Mouse (Mus musculus) cerebellum, postnatal 10 days (tissue): ENCODE measurements at regions not wholly inside any gene's neighbourhood (a gene's known extent, or its start where the extent isn't known, plus 50 kb on each side); places are given as distances from the start of the nearest gene placed in this dataset.

Experiments
- DNase-seq, 2 experiments: peaks; one replicate each; pipeline ENCODE4 v3.0.0; 2021; ENCODE audit warnings: mixed read lengths in 2 of 2

DNA sequence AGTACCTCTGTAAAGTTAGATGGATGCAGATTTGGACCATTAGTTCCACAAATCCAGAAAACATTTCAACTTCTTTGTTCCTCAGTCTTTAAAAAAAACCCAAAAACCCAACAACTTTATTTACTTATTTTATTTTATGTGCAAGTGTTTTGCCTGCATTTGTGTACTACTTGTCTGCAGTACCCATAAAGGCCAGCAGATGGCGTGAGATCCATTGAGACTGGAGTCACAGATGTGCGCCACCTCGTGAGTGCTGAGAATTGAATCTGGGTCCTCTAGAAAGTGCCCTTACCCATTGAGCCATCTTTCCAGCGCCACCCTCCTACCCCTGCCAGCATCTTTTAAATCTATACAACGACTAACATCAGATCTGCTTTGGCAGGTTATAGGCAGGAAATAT is 53.0 kb downstream of the Gm12689 start:
- peak in 1 of 2 experiments; percentile 25 for DNase-seq

DNA sequence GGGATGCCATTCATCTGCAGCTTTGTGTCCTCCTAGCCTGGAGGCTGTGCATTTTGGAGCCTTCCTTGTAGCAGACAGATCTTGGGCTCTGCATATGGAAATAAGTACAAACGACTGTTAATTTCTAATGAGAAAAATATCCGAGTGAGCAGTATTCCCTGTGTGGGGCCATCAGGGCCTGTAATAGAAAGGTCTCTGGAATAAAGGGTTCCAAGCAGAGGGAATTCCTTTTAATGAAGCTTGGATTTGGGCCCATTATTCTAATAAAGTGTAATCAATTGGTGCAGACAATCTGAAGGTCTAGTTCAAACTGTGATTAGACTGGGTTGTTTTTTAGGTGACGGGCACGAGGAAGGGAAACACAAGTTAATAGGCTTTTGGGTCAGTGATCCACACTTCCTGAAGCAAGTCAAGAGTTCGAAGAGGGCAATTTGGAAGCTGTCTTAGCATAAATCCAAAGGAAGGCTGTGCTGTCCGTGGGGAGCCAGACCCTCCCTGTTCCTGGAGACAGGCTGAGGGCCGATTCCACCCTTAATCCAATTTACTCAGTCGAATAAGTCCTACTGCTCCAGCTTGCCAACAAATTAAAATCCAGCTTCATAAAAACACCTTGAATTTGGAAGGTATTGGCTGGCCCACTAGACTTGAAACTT is 57.5 kb downstream of the Gm12689 start:
- no peak for DNase-seq

DNA sequence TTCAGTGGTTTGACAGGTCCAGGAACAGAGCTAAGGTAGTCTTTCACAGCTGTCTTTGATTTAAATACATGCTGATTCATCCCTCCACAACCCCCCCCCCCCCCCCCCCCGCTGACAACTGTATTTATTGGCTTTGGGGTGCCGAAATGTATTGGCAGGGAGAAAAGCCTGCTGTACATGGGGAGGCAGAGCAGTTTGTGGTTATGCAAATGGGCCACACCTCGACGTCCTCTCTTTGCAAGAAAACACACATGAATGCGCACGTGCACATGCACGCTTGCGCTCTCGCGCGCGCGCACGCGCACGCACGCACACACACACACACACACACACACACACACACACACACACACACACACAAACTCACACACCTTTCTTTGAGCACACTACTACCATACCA is 58.5 kb downstream of the Gm12689 start:
- DNase-seq, result no peak

DNA sequence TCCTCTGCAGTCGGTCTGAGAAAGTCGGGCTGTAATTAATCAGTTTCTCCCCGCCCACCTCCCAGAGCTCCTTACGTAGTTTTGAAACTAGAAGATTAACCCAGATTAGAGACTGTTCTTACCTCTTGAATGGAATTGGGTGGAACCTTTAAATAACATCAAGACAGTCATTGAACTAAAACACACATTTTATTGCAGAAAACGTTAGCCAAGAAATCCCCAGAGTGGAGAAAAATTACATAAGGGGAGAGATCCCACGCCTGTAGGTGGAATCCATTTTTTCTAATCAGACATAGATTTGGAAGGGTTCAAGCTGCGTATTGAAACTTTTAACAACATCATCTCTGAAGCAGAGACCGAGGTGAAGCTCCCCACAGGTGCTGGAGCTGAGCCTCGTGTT is 59.1 kb downstream of the Gm12689 start:
- no peak for DNase-seq

DNA sequence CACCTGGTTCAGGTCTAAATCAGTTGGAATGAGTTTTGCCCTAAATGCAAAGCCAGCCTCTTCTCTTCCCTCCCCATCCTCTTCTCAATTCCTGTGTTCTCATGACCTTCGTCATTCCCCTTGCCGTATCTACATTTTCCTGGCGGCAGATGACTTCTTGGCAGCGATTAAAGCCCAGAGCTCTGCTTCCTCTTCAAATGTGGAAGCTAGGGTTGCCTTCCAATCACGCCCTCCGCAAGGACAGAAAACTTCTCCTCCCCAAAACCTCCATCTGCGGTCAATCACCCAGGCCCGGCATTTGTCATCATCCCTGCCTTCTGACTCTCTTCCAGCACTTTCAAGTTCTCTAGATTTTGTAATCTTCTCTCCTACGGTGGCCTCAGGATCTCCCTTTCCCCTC is 72.3 kb downstream of the Gm12689 start:
- no peak for DNase-seq

DNA sequence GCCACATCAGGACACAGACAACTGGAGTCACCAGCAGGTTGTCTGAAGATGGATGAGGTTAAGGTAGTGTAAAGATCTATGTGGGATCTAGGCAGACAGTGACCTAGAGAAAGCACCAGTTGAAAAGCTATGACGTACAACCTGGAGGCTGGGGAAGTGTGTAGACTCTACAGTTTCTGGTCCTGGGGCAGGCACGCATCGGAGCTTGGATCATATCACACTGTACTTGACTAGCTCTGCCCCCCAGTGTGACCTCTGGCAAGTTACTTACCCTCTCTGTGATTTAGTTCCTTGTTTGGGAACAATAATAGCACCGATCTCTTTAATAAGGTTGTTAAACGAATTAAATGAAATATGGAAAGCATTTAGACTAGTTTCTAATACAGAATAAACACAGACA is 75.5 kb downstream of the Gm12689 start:
- no peak for DNase-seq

DNA sequence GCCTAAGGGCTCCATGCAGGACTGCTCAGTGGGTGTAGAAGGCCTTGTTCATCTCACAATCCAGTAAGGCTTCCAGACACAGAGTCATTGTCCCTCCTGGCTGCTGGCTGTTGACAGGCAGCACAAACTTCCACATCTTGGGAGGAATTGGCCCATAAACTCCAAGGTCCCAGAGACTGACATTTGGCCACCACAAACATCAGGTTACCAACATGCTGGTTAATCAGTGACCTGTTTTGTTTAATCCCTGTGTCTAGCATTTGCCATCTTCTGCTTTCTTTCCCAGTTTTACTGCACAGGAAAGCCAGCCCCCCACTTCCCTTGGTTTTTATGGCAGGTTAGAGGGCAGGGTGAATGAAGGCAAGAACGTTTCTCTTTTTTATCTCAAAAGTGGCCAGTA is 80.5 kb downstream of the Gm12689 start:
- DNase-seq, result no peak

DNA sequence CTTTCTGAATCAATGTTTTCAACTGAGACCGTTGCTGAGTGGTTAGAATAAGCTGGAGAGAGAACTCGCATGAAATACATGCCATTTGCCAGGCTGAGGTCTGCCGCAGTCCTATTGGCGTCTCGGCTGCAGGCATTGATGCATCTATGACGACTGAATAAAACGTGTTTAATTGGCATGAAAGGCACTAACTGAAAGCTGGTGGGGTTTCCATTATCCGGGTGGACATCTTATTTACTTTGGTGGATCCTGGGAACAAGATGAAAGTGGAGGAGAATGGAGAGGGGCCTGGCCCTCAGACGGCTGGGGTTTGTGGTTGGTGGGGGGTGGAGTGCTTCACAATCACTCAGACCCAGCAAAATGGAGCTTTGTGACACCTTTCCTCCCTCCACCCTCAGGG is 81.2 kb downstream of the Gm12689 start:
- DNase-seq, result no peak

DNA sequence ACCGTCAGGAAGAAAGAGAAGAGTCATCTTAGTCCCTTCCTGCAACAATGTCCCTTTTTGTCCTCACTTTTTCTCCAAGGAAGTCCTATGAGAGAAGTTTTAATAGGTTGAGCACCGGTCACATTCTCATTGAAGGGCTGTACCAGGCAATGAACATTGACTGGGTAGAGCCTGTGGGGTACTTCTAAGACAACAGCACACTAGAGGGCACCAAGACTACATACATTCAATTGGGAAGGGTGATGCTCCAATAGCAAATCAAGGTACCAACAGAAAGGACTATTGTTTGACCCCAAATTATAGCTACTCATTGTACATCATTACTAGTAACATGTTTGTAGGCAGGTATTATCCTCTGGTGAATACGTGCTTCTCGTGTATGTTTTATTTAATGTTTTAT is 84.3 kb downstream of the Gm12689 start:
- peak; percentile 29 to 37 for DNase-seq

DNA sequence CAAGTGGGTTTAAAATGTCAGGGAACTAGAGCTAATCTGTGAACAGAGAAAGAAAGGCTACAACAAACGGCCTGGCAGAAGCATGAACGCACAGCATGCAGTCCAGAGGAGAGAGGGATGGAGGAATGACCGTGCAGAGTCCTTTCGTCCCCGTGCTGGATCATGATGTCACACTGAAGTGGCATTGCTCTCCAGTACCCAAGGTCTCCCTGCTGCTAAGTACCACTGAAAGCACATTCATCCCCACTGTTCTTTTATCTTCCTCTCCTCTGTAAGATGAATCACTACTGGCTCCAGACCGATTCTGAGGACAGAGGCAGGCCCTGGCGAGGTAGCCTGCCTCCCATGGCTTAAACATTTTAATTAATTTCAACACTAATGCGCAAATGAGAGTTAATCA is 89.7 kb downstream of the Gm12689 start:
- DNase-seq, result no peak

DNA sequence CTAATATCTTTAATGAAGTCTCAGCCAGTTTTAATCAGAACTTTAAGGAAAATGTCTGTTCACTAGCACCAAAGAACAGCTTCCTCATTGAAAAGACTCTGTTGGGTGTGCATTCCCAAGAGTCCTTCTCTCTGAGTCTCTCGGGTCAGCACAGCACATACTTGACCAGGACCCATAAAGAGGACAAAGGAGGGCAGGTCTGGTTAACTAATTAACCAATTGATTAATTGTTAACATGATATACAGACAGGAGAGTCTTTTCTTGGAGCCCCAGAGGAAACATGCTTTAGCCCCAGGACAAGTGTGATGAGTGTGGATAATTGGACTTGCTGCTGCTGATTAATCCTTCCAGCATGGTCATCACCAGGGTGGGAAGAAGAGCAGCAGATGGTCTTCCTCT is 93.7 kb downstream of the Gm12689 start:
- no peak for DNase-seq

DNA sequence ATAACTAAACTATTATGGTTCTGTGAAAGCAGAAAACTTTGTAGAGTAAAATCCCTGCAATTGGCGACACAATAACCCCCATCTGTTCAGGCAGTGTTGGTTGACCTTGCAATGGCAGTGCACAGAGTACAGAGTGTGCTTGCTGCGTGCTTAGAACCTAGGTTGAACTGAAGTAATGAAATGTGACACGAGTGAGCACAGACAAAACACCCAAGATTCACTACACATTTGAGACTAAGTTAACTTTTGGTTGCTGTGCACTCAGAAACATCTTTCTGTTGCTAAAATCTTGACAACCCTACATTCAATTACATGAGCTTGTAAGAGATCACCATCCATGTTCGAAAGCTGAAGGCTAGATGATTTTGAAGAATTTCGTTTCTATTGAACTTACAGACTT is 97.3 kb downstream of the Gm12689 start:
- DNase-seq, result no peak

DNA sequence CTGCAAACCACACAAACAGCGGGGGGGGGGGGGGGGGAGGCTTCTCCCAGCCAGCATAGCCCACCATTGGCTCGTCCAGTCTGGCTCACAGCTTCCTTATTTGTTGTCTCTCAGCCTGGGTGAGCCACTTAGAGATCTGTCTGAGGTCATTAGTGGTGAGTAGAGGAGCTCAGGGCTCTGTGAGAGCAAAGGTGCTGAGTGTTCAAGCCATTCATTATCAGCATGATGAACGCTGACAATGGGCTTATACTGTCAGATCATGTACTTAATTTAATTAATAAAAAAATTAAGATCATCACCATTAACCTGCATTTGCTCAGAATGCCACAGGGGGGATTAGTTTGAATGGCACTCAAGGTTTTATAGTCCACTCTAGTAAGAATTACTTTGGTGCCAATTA is 98.5 kb downstream of the Gm12689 start:
- no peak for DNase-seq

DNA sequence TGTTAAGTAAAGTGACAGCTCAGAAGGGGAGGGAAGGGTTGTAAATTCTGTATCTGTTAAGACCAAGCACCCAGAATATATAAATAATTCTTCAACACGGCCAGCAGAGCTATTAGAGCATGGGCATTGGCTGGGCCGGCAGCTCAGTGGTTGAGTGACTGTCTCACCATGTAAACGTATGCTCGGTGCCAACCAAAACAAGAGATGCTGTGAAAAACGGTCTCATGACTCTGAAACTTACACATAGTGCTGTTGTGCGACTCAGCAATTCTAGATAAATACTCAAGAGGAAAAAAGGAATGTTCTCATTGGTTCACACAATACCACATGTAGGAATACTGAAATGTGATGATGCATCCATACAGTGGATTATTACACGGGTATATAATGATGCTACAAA is 111.8 kb downstream of the Gm12689 start:
- DNase-seq, result no peak

DNA sequence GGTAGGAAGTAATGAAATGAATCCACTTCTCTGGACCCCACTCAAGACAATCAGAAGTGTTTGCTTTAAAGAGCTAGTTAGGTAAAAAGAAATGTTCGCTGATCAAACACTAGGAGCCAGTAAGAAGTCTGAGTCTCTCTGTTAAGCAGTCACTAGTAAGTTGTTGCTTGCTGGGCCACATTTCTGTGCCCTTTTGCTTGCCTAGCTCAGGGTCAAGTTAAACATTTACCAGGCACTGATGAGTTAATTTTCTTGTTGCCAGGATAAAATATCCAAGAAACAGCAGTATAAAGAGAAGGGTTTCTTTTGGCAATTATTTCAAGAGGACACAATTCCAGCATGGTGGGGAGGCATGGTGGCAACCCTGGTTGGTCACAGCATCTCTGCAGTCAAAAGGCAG is 127.7 kb downstream of the Gm12689 start:
- DNase-seq, result no peak

DNA sequence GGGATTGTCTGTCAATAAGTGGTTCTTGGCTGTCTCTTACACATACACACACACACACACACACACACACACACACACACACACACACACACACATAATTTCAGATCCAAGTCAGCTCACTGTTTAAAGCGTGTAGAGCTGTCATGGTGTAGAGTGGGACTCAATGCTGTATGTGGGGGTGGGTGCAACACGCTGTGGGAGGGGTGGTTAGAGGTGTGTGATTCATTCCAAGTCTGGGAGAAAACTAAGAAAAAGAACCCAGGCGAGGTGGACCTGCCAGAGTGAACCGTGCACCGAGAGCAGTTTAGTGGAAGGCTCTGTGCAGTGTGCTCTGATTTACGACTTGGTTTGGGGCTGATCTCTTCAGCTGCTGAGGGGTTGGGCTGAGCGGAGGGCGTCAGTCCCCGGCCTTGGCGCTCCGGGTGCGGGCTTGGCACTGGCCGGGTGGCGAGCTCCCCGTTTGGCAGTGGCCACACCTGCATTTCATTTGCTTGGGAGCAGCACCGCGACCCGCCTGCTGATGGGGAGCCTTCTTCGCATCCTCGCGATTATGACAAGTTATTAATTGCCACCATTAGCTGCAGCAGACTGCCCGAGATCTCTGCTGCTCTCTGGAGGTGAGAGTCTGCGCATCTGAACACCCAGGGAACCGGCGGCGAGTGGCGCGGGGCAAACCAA is 149.5 kb downstream of the Gm12689 start:
- peak; percentile 38 to 42 for DNase-seq

DNA sequence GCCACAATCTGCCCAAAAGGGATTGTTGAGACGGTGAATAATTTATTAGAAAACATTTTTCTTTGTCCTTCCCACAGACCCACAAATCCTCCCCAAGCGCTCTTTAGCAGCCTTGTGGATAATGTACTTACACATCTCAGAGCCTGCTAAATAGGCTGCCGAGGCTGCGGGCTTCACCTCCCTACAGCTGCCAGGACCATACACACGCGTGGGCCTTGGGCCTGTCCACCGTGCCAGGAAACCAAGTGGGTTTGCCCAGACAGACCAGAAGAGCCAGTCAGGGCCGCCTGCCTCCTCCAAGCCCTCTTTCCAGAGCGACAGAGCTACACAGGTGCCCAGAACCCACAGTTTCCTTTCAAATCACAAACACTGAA is 150.0 kb downstream of the Gm12689 start:
- peak; percentile 28 to 33 for DNase-seq

DNA sequence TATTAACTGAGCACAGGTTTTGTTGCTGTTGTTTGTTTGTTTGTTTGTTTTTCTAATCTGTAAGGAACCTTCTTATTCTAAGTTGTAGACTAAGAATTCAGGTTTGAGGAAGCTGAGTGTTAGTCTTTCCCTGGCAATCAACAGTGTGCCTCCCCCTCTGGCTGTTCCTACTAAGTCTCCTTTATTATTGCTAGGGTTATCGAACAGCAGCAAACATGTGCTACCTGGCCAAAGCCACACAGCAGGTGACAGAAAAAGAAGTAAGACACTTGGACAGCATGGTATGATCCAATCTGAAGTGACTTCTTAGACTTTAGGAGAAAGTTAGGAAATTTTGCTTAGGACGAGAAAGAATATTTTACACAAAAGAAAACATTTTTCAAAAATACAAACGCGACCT is 163.3 kb downstream of the Gm12689 start:
- no peak for DNase-seq

DNA sequence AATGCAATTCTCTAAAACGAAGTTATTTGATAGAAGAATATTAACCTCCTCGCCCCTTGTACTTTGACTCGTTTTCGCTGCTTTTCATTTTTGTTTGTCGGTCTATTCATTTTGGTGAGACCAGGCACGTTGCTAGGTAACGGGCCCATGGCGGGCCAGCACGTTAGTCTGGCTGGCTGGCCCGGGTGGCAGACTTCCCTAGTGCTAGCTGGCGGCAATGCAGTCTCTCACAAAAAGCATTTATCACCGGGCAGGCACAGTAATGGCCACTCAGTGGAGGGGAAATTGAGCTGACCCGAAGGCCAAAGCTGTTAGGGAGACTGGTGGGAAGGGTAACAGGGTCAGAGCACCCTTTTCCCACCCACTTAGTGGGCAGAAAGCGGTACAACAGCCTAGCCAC is 163.7 kb downstream of the Gm12689 start:
- peak; percentile 90 to 94 for DNase-seq

DNA sequence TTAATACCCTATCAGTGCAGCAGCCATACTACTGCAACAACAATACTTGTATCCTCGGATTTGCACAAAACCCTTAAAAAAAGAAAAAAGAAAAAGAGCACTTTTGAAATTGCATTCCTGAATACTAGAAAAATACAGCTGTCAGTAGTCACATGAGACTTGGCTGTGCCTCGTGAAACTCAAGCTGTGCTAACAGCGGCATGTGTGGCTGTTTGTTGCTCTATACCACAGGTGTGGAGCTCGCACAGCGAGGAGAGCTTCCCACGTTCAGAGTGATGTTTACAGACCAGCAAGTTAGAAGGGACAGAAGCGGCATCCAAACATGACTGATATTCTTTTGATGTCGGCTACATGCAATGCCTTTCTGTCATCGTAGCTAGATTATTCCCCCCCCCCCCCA is 169.8 kb downstream of the Gm12689 start:
- no peak for DNase-seq

DNA sequence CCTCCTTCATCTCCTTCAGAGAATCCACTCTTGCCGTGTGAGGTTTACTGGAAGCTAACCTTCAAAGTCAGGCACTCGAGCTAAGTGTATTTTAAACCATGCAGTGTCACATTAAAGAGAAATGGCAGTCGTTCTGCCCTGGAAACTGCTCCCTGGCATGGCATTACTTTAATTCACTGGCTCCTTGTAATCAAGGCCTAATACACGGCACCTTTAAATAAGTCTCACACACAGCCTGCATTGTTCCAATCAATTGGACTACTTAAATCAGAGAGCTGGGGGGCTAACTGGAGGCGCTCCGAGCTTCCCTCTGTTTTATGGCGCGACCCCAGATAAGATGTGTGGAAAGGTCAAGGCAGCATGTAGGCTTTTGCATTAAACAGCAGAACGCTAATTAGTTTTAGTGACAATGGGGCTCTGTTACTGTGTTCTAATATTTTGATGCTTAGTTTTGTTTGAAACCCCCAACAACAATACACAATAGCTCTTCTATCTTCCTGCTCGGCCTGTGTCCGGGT is 180.1 kb downstream of the Gm12689 start:
- DNase-seq, result no peak

DNA sequence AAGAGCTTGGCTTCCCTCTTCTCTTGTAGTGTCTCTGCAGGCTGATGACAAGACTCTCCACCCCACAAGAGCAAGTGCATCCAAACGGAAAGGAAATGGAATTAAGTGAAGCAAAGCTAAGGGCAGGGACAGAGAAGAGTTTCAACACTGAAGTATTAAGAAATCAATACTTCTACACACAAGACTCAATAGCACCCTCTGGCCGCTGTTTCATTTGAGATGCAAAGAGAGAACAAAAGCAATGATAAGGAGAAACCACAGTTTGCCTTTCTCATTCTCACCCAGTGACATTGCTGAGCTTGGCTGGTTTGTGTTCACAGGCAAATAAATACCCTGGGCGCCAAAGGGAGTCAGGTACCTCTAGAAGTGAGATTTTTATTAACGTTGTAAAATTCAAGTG is 171.8 kb upstream of the Foxd3 start:
- DNase-seq, result peak; percentile 11 to 13

DNA sequence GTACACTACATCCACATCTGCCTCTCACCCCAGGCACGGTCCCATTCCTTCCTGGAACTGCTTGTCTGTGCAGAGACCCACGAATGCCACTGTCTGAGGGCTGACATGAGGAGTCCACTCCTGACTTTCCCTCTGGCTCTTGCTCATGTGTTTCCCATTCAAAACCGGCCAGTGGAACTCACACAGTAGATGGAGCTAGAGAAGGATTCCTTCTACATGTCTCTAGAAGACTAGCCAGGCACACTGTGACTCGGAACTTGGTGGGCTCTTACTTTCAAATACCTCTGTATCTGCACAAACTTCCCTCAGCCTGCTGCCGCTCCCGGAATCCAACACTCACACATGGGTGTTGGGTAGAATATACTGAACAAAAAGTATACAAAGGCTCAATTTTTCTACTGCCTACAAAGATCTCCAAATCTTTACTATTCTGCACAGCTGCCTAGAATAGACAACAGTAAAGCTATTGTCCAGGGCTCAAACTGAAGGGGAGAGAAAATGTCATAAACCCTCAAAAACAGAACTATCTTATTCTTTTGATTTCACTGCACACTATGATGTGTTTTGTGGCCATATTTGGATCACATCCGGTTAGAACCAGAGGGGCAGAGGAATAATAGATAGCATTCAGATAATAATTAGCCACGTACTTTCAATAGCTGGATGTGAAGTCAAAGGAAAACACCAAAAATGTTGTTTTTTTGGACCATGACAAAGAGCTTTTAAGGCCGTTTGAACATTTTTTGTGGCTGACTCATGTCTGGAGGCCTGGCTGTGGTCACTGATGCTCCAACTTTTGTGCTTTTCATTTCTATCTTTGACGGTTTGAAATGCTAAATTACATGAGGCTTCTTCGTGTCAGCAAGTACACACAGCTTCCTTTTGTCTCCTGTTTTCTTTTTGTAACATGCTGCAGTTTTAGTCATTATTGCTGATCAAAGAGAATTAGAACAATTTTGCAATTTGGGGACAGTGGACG is 164.3 kb upstream of the Foxd3 start:
- no peak for DNase-seq
